Mouse (Mus musculus) heart, adult 2 months (tissue): ENCODE data around the gene Zranb3.

ENCODE experiments used
- CTCF ChIP-seq: fragments of 200-600 bp; IDR thresholded peaks from 2 replicates; pipeline ENCODE4 v1.8.1; 2022; ENCODE audit warnings: antibody characterized with exemption, mild to moderate bottlenecking, moderate library complexity
- POLR2A ChIP-seq: fragments of 200-500 bp; IDR thresholded peaks from 2 replicates; pipeline ENCODE4 v1.6.1; 2011; ENCODE audit warnings: mild to moderate bottlenecking, low read depth, low read length, control low read depth; ENCODE audit not compliant: insufficient read depth

DNA sequence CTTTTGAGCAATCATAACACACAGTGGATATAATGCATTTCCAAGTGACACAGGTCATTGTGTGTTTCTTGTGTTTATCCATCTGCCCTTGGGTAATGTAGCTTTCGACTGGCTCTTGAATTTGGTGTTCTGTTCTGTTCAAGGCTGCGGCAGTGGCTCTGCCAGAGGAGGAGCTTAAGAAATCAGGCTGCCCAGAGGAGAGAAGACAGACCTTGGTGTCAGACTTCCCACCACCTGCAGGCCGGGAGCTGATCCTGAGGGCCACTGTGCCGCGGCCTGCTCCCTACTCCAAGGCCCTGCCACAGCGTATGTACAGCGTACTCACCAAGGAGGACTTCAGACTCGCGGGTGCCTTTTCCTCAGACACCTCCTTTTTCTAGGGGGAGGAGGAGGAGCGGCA, 160.6 kb downstream of the Zranb3 start:
- TF ChIP-seq CTCF = no peak
- TF ChIP-seq POLR2A = no peak
